Mouse (Mus musculus) intestine, embryonic 16.5 days (tissue): ENCODE results near the gene Smdt1. TPM values are rescaled to one million over a fixed set of nuclear protein-coding genes. Genes with fewer than 3 reads are reported as not detected.

Experiments used
- ATAC-seq: fragments of 200-750 bp; cut with Nextera tagmentation; 2 replicates; pipeline ENCODE4 v1.8.0; 2017; ENCODE audit warnings: moderate TSS enrichment, moderate library complexity
- H3K27ac ChIP-seq: fragments of 300-500 bp; sonication (generic); 2 replicates; pipeline ENCODE4 v1.5.1; 2014; ENCODE audit warnings: mild to moderate bottlenecking, low read length
- H3K27me3 ChIP-seq: fragments of 300-500 bp; sonication (generic); replicated peaks from 2 replicates; pipeline ENCODE4 v1.6.1; 2014; ENCODE audit warnings: low read length, control low read depth, mixed read lengths; ENCODE audit not compliant: control insufficient read depth, insufficient read depth
- H3K36me3 ChIP-seq: fragments of 300-500 bp; sonication (generic); 2 replicates; pipeline ENCODE4 v1.6.1; 2014; ENCODE audit warnings: low read length, control low read depth; ENCODE audit not compliant: control insufficient read depth, insufficient read depth
- H3K4me1 ChIP-seq: fragments of 300-500 bp; sonication (generic); 2 replicates; pipeline ENCODE4 v1.6.1; 2014; ENCODE audit warnings: low read length, control low read depth, mixed read lengths; ENCODE audit not compliant: control insufficient read depth, insufficient read depth
- H3K4me2 ChIP-seq: fragments of 300-500 bp; sonication (generic); 2 replicates; pipeline ENCODE4 v1.6.1; 2014; ENCODE audit warnings: low read depth, low read length, control low read depth
- H3K4me3 ChIP-seq: fragments of 300-500 bp; sonication (generic); 2 replicates; pipeline ENCODE4 v1.5.1; 2014; ENCODE audit warnings: mild to moderate bottlenecking, low read length
- H3K9ac ChIP-seq: fragments of 300-500 bp; sonication (generic); 2 replicates; pipeline ENCODE4 v1.6.1; 2014; ENCODE audit warnings: low read depth, low read length
- H3K9me3 ChIP-seq: fragments of 300-500 bp; sonication (generic); 2 replicates; pipeline ENCODE4 v1.6.1; 2016; ENCODE audit warnings: low read length, control low read depth; ENCODE audit not compliant: control insufficient read depth
- WGBS: fragments of 180-500 bp; shearing (Covaris S2); extraction: QIAGEN DNeasy Blood & Tissue Kit; methylation state at CpG from one replicate; pipeline ENCODE4 v1.1.7; 2014; 5-methylcytosine and 5-hydroxymethylcytosine counted together
- polyA plus RNA-seq: library from polyadenylated mRNA; unstranded; fragments of >200 nt; fragmentation: Nextera tagmentation; extraction: Ambion mirVana; gene quantifications from 2 replicates; pipeline ENCODE4 v1.2.1, GENCODE M21; 2015

The Smdt1 gene
- polyA plus RNA-seq, 1 experiment from 2014 or later = 332 TPM

DNA sequence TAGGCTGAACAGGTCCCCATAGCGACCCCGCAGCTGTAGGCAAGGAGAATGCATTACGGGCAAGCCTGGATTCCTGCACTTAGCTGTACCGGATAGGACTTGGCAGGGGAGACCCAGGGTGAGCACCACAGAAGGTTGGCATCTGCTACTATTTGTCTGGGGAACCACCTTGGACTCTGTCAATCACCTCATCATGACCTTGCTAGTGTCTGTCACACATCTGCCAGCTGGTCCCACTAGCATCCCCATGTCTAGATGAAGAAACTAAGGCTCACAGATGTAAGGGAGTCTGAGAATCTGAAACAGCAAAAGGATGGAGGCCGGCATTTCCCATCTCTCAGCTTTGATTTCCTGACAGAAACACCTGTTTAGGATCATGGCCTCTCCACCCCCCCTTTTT lies 35.7 kb downstream of the Smdt1 start:
- H3K4me1 ChIP-seq = peaks cover 17% of the 10 kb centered on the region
- H3K27me3 ChIP-seq = no peaks in the 10 kb centered on the region; the same call in 1 of the 2 replicates
- H3K4me3 ChIP-seq = no peak overlapping the region
- H3K36me3 ChIP-seq = no peaks in the 10 kb centered on the region
- H3K4me2 ChIP-seq = no peak overlapping the region
- no peaks in the 10 kb centered on the region for H3K9me3 ChIP-seq
- H3K27ac ChIP-seq = no peak overlapping the region
- ATAC-seq = no peak
- no peak overlapping the region for H3K9ac ChIP-seq
- WGBS = 88% methylated on average over 5 of the region's 5 CpGs

DNA sequence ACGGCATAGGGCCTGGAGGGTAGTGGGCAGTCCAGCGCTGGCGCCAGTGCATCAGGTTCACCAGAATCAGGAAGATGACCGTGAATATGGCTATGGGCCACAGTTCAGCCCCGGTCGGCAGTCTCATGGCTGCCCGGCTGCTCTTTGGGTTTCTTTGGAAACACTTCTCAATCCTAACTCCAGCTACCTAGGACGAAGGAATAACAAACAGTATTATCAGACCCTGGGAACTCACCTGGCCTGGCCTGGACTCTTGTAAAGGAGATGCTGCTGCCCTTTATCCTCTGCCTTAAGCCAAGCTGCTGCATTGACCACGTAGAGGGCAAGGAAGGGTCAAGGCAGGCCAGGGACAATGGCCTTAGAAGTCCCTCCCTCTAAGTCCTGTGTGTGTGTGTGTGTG lies 37.1 kb downstream of the Smdt1 start:
- Histone ChIP-seq H3K27me3 (no peaks in the 10 kb centered on the region; the same call in 1 of the 2 replicates), H3K4me2 (no peak overlapping the region), H3K36me3 (no peaks in the 10 kb centered on the region), H3K9me3 (no peaks in the 10 kb centered on the region), H3K9ac (no peak overlapping the region), H3K4me3 (no peak overlapping the region), H3K27ac (no peak overlapping the region), H3K4me1 (peaks cover 26% of the 10 kb centered on the region)
- 85% methylated on average over 9 of the region's 9 CpGs for WGBS
- no peak for ATAC-seq

DNA sequence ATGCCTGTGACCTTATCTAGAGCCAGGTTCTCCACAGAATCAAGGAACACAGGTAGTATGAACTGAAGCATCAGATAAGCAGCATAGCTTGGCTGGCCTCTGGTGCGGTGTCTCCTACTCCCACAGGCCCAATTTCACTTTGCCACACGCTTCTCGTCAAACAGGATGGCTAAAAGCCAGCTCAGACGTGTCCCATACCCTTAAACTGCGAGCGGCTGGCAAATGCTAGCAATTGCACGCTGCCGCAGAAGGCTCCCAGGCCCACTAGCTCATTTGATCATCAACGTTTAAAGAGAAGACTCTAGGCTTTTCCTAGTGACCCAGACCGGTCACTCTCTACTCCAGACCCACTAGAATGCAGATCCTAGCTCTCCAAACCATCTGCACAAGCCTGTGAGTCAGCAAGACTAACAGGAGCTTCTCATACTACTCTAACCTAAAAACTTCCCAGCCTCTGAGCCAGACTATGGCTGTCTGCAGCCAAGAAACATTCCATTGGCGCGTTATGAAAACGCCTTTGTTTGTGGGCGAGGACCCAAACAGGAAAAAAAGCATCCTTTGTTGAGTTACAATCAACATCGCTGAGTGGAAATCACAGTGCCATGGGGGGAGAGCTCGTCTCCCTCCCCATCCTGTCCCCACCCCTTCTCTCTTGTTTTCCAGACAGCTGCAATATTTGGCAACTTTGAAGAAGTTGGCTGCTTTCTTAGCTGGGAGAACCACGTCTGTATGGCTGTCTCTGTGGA lies 37.8 kb downstream of the Smdt1 start:
- WGBS = 67% methylated on average over 17 of the region's 17 CpGs
- Histone ChIP-seq H3K9me3 (no peaks in the 10 kb centered on the region), H3K36me3 (no peaks in the 10 kb centered on the region), H3K27me3 (no peaks in the 10 kb centered on the region; the same call in 1 of the 2 replicates), H3K4me1 (peaks cover 27% of the 10 kb centered on the region), H3K9ac (0 out of 2 replicates have a peak overlapping the region, but pooled peaks have one; percentile 11), H3K4me3 (no peak overlapping the region), H3K4me2 (no peak overlapping the region), H3K27ac (peak overlapping the region; percentile 43)
- no peak for ATAC-seq

DNA sequence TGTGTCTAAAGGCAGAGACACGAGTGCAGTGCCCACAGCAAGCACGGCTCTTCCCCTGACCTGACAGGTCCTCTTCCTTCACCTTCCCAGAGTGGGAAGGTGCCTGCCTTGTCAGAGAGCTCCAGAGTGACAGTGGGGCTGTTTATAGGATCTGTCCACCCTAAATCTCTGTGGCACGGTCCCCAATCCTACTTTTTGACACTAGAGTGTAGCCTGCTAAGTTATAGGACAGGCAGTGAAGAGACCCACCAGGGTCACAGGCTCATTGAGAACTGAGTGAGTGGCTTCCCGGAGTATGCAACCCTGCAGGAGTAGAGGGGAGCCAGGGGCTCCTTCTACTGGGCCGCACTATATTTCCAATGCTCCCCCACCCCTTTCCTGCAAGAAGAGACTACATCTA lies 38.9 kb downstream of the Smdt1 start:
- no peak overlapping the region for H3K4me3 ChIP-seq
- WGBS = 74% methylated on average over 5 of the region's 5 CpGs
- H3K9ac ChIP-seq = 0 out of 2 replicates have a peak overlapping the region, but pooled peaks have one; percentile 29
- peaks cover 27% of the 10 kb centered on the region for H3K4me1 ChIP-seq
- no peak for ATAC-seq
- H3K36me3 ChIP-seq = no peaks in the 10 kb centered on the region
- H3K27me3 ChIP-seq = no peaks in the 10 kb centered on the region; the same call in 1 of the 2 replicates
- H3K27ac ChIP-seq = no peak overlapping the region
- H3K4me2 ChIP-seq = no peak overlapping the region
- H3K9me3 ChIP-seq = no peaks in the 10 kb centered on the region

DNA sequence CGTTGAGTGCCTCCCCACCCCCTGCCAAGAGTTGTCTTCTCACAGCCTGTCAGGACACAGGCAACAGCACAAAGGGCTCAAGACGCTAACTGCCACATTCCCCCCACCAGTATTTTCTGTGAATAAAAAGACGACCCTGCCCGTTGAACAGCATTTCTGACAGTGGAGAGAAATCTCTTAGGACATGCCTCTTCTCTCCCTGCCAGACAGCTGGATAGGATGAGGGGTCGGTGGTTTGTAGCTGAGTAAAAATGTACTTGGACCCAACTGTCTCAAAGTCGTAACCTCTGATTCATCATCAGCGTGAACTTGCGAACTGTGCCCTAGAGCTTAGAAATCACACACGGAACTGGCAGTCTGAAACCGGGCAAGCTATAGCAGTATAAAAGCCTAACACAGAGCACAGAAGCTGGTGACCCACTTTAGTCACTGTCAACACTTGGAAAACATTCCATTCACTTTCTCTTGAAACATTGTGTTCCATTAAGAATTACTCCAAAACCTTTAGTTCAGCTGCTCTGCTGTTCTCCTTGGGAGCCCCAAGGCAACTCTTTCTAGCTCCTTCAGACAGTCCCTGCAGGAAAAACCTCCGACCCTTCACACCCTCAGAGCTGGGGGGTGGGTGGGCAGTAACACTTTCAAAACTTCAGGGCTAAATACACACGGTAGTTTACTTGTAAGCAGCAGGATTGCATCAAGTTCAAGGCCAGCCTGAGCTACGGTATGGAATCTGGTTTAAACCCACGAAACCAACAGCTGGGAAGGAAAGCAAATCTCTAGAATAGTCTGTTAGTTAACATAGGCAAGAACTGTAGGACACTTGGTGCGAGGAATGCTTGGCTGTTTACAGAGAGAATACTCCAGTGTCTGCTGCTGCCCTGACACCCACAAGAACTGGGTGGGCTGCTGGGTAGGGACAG lies 39.8 kb downstream of the Smdt1 start:
- ATAC-seq = no peak
- peak overlapping the region; percentile 22; the same call in 1 of the 2 replicates for H3K4me3 ChIP-seq
- H3K4me2 ChIP-seq = peak overlapping the region; percentile 60
- H3K27ac ChIP-seq = peak overlapping the region; percentile 83
- no peaks in the 10 kb centered on the region for H3K9me3 ChIP-seq
- H3K36me3 ChIP-seq = no peaks in the 10 kb centered on the region
- H3K4me1 ChIP-seq = peaks cover 27% of the 10 kb centered on the region
- peak overlapping the region; percentile 24; the same call in 1 of the 2 replicates for H3K9ac ChIP-seq
- no peaks in the 10 kb centered on the region; the same call in 1 of the 2 replicates for H3K27me3 ChIP-seq
- WGBS = 40% methylated on average over 15 of the region's 15 CpGs

DNA sequence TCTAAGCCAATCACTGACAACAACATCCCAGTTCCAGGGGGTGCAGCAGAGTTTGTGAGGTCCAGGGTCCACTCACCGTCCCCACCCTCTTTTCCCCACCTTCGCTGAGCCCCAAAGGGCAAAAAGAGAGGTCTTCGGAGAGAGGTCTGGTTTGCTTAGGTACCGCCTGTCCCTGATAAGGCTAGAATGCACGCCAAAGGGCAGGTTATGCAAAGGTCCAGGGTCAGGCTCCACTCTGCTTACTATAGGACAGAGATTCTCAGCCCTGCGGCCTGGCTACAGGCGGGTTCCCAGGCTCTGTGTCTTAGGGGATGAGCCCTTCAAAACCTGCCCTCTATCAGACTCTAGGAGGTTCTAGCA lies 40.7 kb downstream of the Smdt1 start:
- WGBS = 18% methylated on average over 7 of the region's 7 CpGs
- Histone ChIP-seq H3K4me1 (peaks cover 27% of the 10 kb centered on the region), H3K36me3 (no peaks in the 10 kb centered on the region), H3K9me3 (no peaks in the 10 kb centered on the region), H3K9ac (peak overlapping the region; percentile 70), H3K27me3 (no peaks in the 10 kb centered on the region; the same call in 1 of the 2 replicates), H3K4me3 (peak overlapping the region; percentile 62), H3K27ac (peak overlapping the region; percentile 83), H3K4me2 (peak overlapping the region; percentile 60)
- peak; percentile 84 for ATAC-seq

DNA sequence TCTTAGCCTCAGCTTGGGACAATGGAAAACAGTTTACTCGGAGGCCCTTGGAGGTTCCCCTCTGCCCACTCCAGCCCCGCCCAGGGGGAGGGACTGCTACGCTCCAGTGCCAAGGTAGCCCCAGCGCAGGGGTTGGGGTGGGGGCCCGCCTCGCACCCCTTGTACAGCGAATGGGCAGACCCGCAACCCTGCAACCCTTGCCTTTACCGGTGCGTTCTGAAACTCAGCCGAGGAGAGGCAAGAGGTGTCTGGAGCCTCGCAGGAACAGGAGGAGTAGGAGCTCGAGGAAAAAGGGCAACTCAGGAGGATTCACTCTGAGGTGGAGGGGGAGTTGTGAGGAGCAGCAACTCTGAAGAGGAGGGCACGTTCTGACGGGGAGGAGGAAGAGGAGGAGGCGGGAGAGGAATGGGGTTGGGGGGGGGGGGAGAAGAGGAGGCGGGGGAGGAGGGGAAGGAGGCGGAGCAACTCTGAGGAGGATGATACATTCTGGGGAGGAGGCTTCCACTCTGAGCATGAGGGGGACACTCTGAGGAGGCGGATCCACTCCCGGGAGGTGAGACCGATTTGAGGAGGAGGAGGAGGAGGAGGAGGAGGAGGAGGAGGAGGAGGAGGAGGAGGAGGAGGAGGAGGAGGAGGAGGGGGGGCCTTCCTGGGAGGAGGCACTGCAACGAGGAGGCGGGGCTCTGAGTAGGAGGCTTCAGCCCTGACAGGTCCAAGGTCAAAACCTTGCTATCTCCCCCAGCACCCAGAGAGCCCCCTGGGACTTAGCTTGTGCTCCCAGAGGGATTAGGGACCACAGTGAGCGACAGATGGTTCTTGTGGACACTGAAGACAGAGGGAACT lies 41.3 kb downstream of the Smdt1 start, which contains the start of gene Cyp2d22:
Gene Cyp2d22 (minus strand): TSS at position 390 of the 843 bp plus-strand sequence.
- Histone ChIP-seq H3K27me3 (no peaks in the 10 kb centered on the region; the same call in 1 of the 2 replicates), H3K4me2 (peak within 1 kb of the TSS; percentile 60), H3K36me3 (no peaks in the 10 kb centered on the region), H3K27ac (peak within 1 kb of the TSS; percentile 83), H3K4me3 (peak within 1 kb of the TSS; percentile 62), H3K9me3 (no peaks in the 10 kb centered on the region), H3K4me1 (peaks cover 27% of the 10 kb centered on the region), H3K9ac (peak within 1 kb of the TSS; percentile 70)
- ATAC-seq = peak; percentile 83
- 3% methylated on average over 18 of the region's 24 CpGs for WGBS

DNA sequence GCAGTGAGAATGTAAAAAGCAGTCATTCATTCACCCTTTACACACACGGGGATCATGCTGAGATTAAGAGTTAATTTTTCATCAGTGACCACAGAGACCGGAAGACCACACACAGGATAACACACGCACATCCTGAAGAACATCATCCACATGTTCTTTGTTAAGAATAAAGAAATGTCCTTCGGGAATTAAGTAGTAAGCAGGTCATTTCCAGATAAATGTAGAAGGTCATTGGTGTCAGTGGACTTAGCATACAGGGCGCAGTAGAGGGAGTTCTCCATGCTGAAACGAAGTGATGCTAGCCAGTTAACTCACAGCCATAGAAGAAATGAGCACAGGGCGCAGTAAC lies 41.9 kb downstream of the Smdt1 start:
- no peak for ATAC-seq
- 33% methylated on average over 7 of the region's 7 CpGs for WGBS
- H3K9ac ChIP-seq = peak overlapping the region; percentile 55; the same call in 1 of the 2 replicates

More for the DNA sequence above, 41.9 kb downstream of the Smdt1 start:
- Histone ChIP-seq H3K4me2 (peak overlapping the region; percentile 52), H3K9me3 (no peaks in the 10 kb centered on the region), H3K27me3 (no peaks in the 10 kb centered on the region; the same call in 1 of the 2 replicates), H3K4me3 (peak overlapping the region; percentile 62), H3K27ac (peak overlapping the region; percentile 57), H3K36me3 (no peaks in the 10 kb centered on the region), H3K4me1 (peaks cover 27% of the 10 kb centered on the region)
